Mouse (Mus musculus) stomach, embryonic 16.5 days (tissue): ENCODE measurements around the gene Gp1bb. TPM values are rescaled to one million over a fixed set of nuclear protein-coding genes. Genes with fewer than 3 reads are reported as not detected.

ENCODE experiments used
- ATAC-seq: fragments of 200-750 bp; cut with Nextera tagmentation; 2 replicates; pipeline ENCODE4 v1.8.0; 2017; ENCODE audit warnings: moderate number of reproducible peaks, moderate TSS enrichment; ENCODE audit not compliant: insufficient read depth, low FRiP score
- H3K27ac ChIP-seq: fragments of 300-500 bp; sonication (generic); 2 replicates; pipeline ENCODE4 v1.5.1; 2014; ENCODE audit warnings: low read length
- H3K27me3 ChIP-seq: fragments of 300-500 bp; sonication (generic); 2 replicates; pipeline ENCODE4 v1.6.1; 2014; ENCODE audit warnings: low read length, control low read depth, mixed read lengths; ENCODE audit not compliant: control insufficient read depth, insufficient read depth
- H3K36me3 ChIP-seq: fragments of 300-500 bp; sonication (generic); 2 replicates; pipeline ENCODE4 v1.6.1; 2014; ENCODE audit warnings: low read length; ENCODE audit not compliant: control insufficient read depth, insufficient read depth
- H3K4me1 ChIP-seq: fragments of 300-500 bp; sonication (generic); 2 replicates; pipeline ENCODE4 v1.6.1; 2014; ENCODE audit warnings: low read length, control low read depth, mixed read lengths; ENCODE audit not compliant: control insufficient read depth, insufficient read depth
- H3K4me2 ChIP-seq: fragments of 300-500 bp; sonication (generic); 2 replicates; pipeline ENCODE4 v1.6.1; 2014; ENCODE audit warnings: low read depth, low read length, mixed read lengths
- H3K4me3 ChIP-seq: fragments of 300-500 bp; sonication (generic); replicated peaks from 2 replicates; pipeline ENCODE4 v1.5.1; 2014; ENCODE audit warnings: mild to moderate bottlenecking, low read length
- H3K9ac ChIP-seq: fragments of 300-500 bp; sonication (generic); 2 replicates; pipeline ENCODE4 v1.6.1; 2014; ENCODE audit warnings: low read length
- H3K9me3 ChIP-seq: fragments of 300-500 bp; sonication (generic); replicated peaks from 2 replicates; pipeline ENCODE4 v1.6.1; 2016; ENCODE audit warnings: low read length, control low read depth; ENCODE audit not compliant: control insufficient read depth
- WGBS: fragments of 180-500 bp; shearing (Covaris S2); extraction: QIAGEN DNeasy Blood & Tissue Kit; methylation state at CpG from one replicate; pipeline ENCODE4 v1.1.7; 2014; 5-methylcytosine and 5-hydroxymethylcytosine counted together
- polyA plus RNA-seq: library from polyadenylated mRNA; unstranded; fragments of >200 nt; fragmentation: Nextera tagmentation; extraction: Ambion mirVana; gene quantifications from 2 replicates; pipeline ENCODE4 v1.2.1, GENCODE M21; 2015

Gene Gp1bb
- polyA plus RNA-seq, 1 experiment from 2014 or later = 0.68 TPM

DNA sequence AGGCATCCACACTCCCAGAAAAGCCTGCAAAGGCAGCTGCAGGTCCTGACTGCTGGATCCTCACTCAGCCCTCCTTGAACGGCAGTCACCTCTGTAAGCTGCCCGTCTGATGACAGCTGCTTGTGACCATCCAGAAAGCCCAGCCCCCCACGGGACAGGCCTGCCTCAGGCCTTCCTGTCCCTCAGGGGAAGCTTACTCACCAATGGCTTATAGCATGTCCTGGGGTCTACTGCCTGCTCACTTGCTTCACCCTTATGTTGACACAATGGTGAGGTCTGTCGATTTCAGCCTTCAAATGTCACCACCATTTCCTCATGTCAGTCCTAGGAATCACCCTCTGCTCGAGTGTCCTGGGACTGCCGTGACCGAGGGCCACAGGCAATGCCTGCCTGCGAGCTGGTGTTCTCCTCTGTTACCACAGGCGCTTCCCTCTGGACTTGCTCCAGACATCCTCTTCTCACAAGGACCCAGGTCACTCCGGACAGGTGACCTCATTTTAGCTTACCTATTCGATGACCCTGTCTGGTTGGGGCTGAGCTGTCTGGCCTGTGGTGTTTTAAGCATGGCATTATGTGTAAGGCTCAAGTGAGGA lies 21.3 kb upstream of the Gp1bb start:
- Histone ChIP-seq H3K27me3 (no peaks in the 10 kb centered on the region), H3K4me2 (no peak overlapping the region), H3K36me3 (no peaks in the 10 kb centered on the region), H3K27ac (no peak overlapping the region), H3K9me3 (no peaks in the 10 kb centered on the region), H3K9ac (no peak overlapping the region), H3K4me1 (no peaks in the 10 kb centered on the region), H3K4me3 (no peak overlapping the region)
- ATAC-seq = no peak
- 74% methylated on average over 11 of the region's 11 CpGs for WGBS

DNA sequence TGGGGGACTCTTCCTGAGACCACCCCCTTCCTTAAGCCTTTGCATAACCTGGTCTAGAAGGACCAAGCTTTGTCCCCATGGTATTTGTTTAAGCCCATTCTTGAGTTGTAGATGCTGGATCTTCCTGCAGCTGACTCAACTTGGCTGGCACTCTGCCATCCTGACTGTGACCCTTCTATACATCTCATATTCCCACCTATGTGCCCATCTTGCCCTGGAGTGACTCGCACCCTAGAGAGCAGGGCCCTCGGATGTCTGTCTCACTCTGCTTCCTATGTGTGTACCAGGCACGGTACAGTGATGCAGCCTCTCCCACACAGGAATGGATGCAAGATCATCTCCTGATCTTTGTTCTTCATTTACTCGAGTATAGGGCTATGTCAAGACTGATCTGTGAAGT lies 20.7 kb upstream of the Gp1bb start:
- Histone ChIP-seq H3K4me2 (no peak overlapping the region), H3K36me3 (no peaks in the 10 kb centered on the region), H3K9ac (no peak overlapping the region), H3K27ac (no peak overlapping the region), H3K4me1 (no peaks in the 10 kb centered on the region), H3K9me3 (no peaks in the 10 kb centered on the region), H3K4me3 (no peak overlapping the region), H3K27me3 (no peaks in the 10 kb centered on the region)
- no peak for ATAC-seq
- 82% methylated on average over 4 of the region's 4 CpGs for WGBS

DNA sequence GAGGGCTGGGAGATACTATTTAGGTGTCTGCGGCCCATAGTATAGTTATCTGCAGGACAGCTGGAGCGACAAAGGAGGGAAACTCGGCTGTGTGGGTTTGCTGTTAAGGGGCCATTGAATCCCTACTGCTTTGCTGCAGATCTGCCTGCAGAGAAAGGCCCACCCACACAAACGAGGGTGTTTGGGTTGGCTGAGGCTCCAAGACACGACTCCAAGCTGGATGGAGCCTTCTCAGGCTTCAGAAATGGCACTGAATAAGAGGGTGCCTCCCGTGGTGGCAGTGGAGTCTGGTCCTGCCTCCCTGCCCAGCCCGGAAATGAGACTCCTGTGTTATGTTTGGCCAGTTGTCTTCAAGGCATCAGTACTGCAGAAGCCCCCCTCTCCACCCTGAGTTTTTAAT lies 20.1 kb upstream of the Gp1bb start:
- Histone ChIP-seq H3K36me3 (no peaks in the 10 kb centered on the region), H3K9me3 (no peaks in the 10 kb centered on the region), H3K27me3 (no peaks in the 10 kb centered on the region), H3K4me3 (no peak overlapping the region), H3K9ac (no peak overlapping the region), H3K4me1 (no peaks in the 10 kb centered on the region), H3K4me2 (no peak overlapping the region), H3K27ac (no peak overlapping the region)
- ATAC-seq = no peak
- WGBS = 41% methylated on average over 7 of the region's 7 CpGs

DNA sequence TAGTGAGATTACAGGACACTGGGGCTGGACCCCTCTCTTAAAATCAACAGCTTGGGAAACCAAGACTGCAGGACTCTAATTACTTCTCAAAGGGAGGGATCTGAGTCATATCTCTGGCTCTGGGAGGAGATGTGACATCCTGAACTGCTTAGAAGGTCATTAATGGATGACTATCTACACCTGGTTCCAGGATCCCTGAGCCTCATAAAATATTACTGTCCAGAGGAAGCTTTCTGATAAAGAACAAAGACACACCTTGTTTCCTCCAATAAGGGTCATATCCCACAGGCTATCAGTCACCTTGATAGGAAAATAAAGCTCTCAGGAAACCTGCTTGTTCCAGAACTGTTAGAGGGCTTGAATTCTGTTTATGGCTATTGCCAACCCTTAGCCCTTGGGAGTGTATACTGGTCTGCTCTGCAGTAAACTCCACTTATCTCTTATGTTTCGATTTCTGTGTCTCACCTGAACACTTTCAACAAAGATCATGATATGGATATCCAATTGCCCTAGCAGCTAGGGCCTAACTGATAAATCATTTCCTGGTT lies 17.3 kb upstream of the Gp1bb start:
- Histone ChIP-seq H3K4me1 (no peaks in the 10 kb centered on the region), H3K36me3 (no peaks in the 10 kb centered on the region), H3K9ac (no peak overlapping the region), H3K4me2 (no peak overlapping the region), H3K27ac (no peak overlapping the region), H3K4me3 (no peak overlapping the region), H3K9me3 (no peaks in the 10 kb centered on the region), H3K27me3 (no peaks in the 10 kb centered on the region)
- 66% methylated on average over 1 of the region's 1 CpGs for WGBS
- ATAC-seq = no peak

DNA sequence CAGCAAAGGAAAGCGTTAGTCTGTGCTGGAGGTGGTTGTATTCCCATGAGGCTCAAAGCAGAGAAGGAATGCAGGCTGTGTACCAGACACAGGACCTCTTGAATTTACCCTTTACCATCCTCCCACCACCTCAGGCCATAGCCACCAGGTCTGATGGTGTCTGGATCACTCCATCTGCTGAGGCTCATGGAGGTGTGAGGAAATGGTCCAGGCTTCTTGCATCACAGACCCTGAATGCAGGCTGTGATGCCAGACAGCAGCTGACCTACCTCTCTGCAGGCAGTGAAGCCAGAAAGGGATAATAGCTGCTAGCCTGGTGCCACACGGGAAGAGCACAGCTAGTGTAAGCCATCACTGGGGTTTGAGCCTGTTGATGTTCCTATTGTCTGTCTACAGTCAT lies 16.2 kb upstream of the Gp1bb start:
- H3K4me2 ChIP-seq = no peak overlapping the region
- no peaks in the 10 kb centered on the region for H3K4me1 ChIP-seq
- no peak for ATAC-seq
- 42% methylated on average over 2 of the region's 2 CpGs for WGBS
- H3K9me3 ChIP-seq = no peaks in the 10 kb centered on the region
- H3K27ac ChIP-seq = no peak overlapping the region
- H3K27me3 ChIP-seq = no peaks in the 10 kb centered on the region
- H3K36me3 ChIP-seq = no peaks in the 10 kb centered on the region
- H3K9ac ChIP-seq = no peak overlapping the region
- H3K4me3 ChIP-seq = no peak overlapping the region

DNA sequence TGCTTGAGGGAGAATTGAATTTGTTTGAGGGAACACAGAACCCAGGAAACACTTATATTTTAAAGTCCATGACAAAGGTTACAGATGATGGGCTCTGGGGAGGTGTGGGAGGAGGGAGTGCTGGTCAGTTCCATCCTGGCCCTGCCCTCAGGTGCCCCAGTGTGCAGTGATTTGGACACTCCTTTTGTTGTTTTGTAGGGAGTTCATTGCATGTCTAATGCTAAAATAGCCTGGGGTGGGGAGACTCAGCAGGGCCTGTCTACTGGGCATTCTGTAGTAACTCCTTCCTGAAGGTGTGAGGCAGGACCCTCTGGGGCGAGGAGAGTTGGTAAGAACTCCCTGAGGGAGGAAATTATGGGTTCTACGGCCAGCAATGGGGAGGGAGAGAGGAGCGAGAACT lies 14.6 kb upstream of the Gp1bb start:
- H3K4me3 ChIP-seq = no peak overlapping the region
- WGBS = 62% methylated on average over 3 of the region's 3 CpGs
- no peak overlapping the region for H3K9ac ChIP-seq
- no peak overlapping the region for H3K4me2 ChIP-seq
- no peaks in the 10 kb centered on the region for H3K36me3 ChIP-seq
- no peaks in the 10 kb centered on the region for H3K9me3 ChIP-seq
- H3K27me3 ChIP-seq = no peaks in the 10 kb centered on the region
- H3K27ac ChIP-seq = no peak overlapping the region
- ATAC-seq = no peak
- no peaks in the 10 kb centered on the region for H3K4me1 ChIP-seq

DNA sequence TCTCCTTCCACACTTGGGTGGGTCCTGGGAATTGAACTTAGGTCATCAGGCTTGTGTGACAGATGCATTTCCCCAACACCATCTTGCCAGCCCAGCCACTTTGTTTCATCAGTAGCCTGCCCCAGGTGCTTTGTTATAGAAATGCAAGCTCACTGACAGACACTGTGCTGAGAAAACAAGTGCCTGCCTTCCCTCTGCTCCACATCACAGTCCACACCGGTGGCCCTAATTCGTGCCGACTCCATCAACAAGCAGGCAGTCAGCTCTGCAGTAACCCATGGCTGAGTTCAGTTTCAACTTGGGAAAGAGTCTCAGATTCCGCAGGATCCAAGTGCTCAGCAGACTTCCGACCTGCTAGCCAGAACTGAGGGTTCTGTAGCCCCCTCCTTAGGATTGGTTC lies 14.2 kb upstream of the Gp1bb start:
- Histone ChIP-seq H3K4me3 (no peak overlapping the region), H3K4me2 (no peak overlapping the region), H3K27me3 (0 out of 2 replicates have a peak, but pooled peaks cover 3% of the 10 kb centered on the region), H3K36me3 (no peaks in the 10 kb centered on the region), H3K27ac (no peak overlapping the region), H3K9ac (no peak overlapping the region), H3K4me1 (no peaks in the 10 kb centered on the region), H3K9me3 (no peaks in the 10 kb centered on the region)
- ATAC-seq = no peak
- WGBS = 81% methylated on average over 5 of the region's 5 CpGs

DNA sequence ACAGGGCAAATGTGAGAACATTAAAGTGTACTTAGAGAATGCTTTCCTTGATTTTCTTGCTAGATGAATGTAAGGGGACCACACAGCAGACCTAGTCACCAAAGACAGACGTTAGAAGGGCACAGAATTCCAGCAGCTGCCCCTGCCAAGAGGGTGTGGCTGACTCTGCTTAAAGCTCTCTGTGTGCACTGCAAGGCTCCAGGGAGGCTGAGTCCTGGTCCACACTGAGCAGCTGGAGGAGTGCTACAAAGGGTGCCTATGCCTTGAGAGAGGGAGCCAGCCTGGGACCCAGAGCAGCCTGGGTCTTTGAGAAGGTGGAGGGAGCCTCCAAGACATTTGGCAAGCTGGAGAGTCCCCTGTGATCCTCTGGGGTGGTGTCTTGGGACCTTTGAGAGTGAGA lies 11.1 kb upstream of the Gp1bb start:
- ATAC-seq = no peak
- Histone ChIP-seq H3K4me2 (no peak overlapping the region), H3K9ac (no peak overlapping the region), H3K36me3 (no peaks in the 10 kb centered on the region), H3K27ac (no peak overlapping the region), H3K9me3 (no peaks in the 10 kb centered on the region), H3K4me1 (peaks cover 5% of the 10 kb centered on the region), H3K4me3 (no peak overlapping the region), H3K27me3 (0 out of 2 replicates have a peak, but pooled peaks cover 3% of the 10 kb centered on the region)
- 21% methylated on average over 1 of the region's 1 CpGs for WGBS

DNA sequence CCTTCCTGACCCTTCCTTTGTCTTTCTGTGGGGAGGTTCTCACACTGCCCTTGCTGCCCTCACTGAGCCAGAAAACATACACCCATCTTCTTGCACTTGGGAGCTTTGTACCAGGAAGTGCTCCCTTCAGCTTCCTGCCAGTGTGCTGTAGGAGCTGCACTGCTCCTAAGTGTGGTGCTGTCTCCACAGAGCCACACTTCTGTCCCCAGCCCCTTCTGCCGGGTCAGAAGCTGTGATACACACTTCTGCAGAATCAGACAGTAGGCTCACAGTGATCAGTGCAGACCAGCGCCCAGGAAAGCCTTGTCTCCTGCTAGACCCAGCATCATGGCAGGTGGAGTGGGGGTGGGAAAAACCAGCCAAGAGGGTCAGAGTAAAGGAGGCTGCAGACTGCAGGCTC lies 10.6 kb upstream of the Gp1bb start:
- no peaks in the 10 kb centered on the region for H3K36me3 ChIP-seq
- no peak overlapping the region for H3K4me3 ChIP-seq
- peaks cover 5% of the 10 kb centered on the region for H3K4me1 ChIP-seq
- H3K27ac ChIP-seq = no peak overlapping the region
- H3K27me3 ChIP-seq = 0 out of 2 replicates have a peak, but pooled peaks cover 3% of the 10 kb centered on the region
- ATAC-seq = no peak
- no peak overlapping the region for H3K9ac ChIP-seq
- H3K9me3 ChIP-seq = no peaks in the 10 kb centered on the region
- no peak overlapping the region for H3K4me2 ChIP-seq
- WGBS = 55% methylated on average over 2 of the region's 2 CpGs
